Mouse (Mus musculus) brain, embryonic 14.5 days (tissue): ENCODE measurements at regions not wholly inside any gene's neighbourhood (a gene's known extent, or its start where the extent isn't known, plus 50 kb on each side); places are given as distances from the start of the nearest gene placed in this dataset.

ENCODE experiments used
- CTCF ChIP-seq: fragments of 200-500 bp; IDR thresholded peaks from 2 replicates; pipeline ENCODE4 v1.5.1; 2012; ENCODE audit warnings: inconsistent platforms, mild to moderate bottlenecking, moderate library complexity, borderline replicate concordance; ENCODE audit not compliant: insufficient read depth, insufficient read length; ENCODE audit errors: extremely low read depth
- POLR2A ChIP-seq: fragments of 200-500 bp; IDR thresholded peaks from 2 replicates; pipeline ENCODE4 v1.6.1; 2012; ENCODE audit warnings: mild to moderate bottlenecking, inconsistent platforms, borderline replicate concordance; ENCODE audit not compliant: poor library complexity, insufficient read depth, insufficient read length, severe bottlenecking; ENCODE audit errors: extremely low read depth

- TF ChIP-seq POLR2A (no peak), CTCF (no peak)
These were observed 178.8 kb upstream of the Tle1 start for GRCm38 (mm10) chr4:72379515-72379914.
